Mouse (Mus musculus) liver, adult 2 months (tissue): ENCODE results near the gene Atp8b5.

Experiments
- CTCF ChIP-seq: fragments of 200-500 bp; IDR thresholded peaks from 2 replicates; pipeline ENCODE4 v1.5.1; 2011; ENCODE audit warnings: low read depth, low read length, control low read depth
- POLR2A ChIP-seq: fragments of 200-500 bp; IDR thresholded peaks from 2 replicates; pipeline ENCODE4 v1.6.1; 2011; ENCODE audit warnings: low read length, control low read depth; ENCODE audit not compliant: insufficient read depth; ENCODE audit errors: extremely low read depth

DNA sequence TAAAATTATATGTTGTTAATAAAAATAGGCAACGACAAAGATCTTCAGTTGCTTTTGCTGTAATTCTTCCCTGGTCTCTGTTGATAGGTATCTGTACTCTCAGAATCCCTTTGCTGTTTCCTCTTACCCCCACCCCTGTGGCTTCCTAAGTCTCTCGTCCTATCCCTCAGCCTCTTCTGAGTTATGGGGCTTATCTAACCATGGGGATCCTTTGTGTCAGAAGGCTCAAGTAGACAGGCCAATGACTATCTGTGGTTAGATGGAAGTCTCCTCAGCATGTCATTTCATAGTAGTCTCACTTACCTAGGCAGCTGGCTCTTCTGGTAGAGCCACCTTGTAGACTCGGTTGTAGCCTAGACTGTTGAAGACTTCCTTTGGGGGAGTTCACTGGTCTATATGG lies 35.1 kb upstream of the Atp8b5 start:
- TF ChIP-seq CTCF (no peak), POLR2A (no peak)
